Mouse (Mus musculus) gastrocnemius, adult 18-20 months (tissue): ENCODE results near the gene Srprb. TPM values are rescaled to one million over a fixed set of nuclear protein-coding genes. Genes with fewer than 3 reads are reported as not detected.
A peak's percentile ranks its signal among the peaks of the same experiment; 100 is the strongest.
"Not testable (repeated sequence)": the region's sequence is repeated elsewhere in the genome, so short reads cannot be mapped to it uniquely, and the experiment has no call there.

Source experiments
- DNase-seq: peaks from one replicate; pipeline ENCODE4 v3.0.0; 2021; ENCODE audit warnings: low spot score
- total RNA-seq, 2 experiments: library from RNA; stranded (reverse); gene quantifications; 2 replicates each; pipeline ENCODE4 v1.2.3; 2021

Gene Srprb
- total RNA-seq, 2 experiments from 2014 or later: 16.2 to 17.2 TPM

GRCm38 (mm10) chr9:103212654-103213420 lies 10.9 kb upstream of the Srprb start:
- DNase-seq: no peak

- DNase-seq: no peak
Measured at GRCm38 (mm10) chr9:103208802-103209423, 7.0 kb upstream of the Srprb start.

GRCm38 (mm10) chr9:103207846-103208245 lies 5.9 kb upstream of the Srprb start:
- DNase-seq: peak; percentile 59

- DNase-seq: no peak
Measured at GRCm38 (mm10) chr9:103205786-103206185, 3.8 kb upstream of the Srprb start.

GRCm38 (mm10) chr9:103188416-103188815 lies 13.5 kb downstream of the Srprb start:
- DNase-seq: no peak

GRCm38 (mm10) chr9:103186747-103187146 lies 15.2 kb downstream of the Srprb start:
- DNase-seq: no peak

- no peak for DNase-seq
Measured at GRCm38 (mm10) chr9:103185946-103186345, 16.0 kb downstream of the Srprb start.

GRCm38 (mm10) chr9:103184855-103185254 lies 17.1 kb downstream of the Srprb start:
- DNase-seq: no peak

- no peak for DNase-seq
Measured at GRCm38 (mm10) chr9:103181886-103182285, 20.1 kb downstream of the Srprb start.

- peak; percentile 73 for DNase-seq
Measured at GRCm38 (mm10) chr9:103180807-103181565, 21.0 kb downstream of the Srprb start.

GRCm38 (mm10) chr9:103180303-103180702 lies 21.6 kb downstream of the Srprb start:
- DNase-seq: peak; percentile 68

GRCm38 (mm10) chr9:103175692-103176091 lies 26.2 kb downstream of the Srprb start:
- DNase-seq: no peak

GRCm38 (mm10) chr9:103174771-103175519 lies 27.0 kb downstream of the Srprb start:
- DNase-seq: no peak

- DNase-seq: no peak
Measured at GRCm38 (mm10) chr9:103168771-103169170, 33.2 kb downstream of the Srprb start.

- DNase-seq: no peak
Measured at GRCm38 (mm10) chr9:103168046-103168445, 33.9 kb downstream of the Srprb start.

- DNase-seq: no peak
Measured at GRCm38 (mm10) chr9:103163806-103164205, 38.1 kb downstream of the Srprb start.

GRCm38 (mm10) chr9:103155158-103155557 lies 46.8 kb downstream of the Srprb start:
- DNase-seq: not testable (repeated sequence)

GRCm38 (mm10) chr9:103154568-103154967 lies 47.4 kb downstream of the Srprb start:
- DNase-seq: no peak

- no peak for DNase-seq
Measured at GRCm38 (mm10) chr9:103153286-103153685, 48.7 kb downstream of the Srprb start.

- no peak for DNase-seq
Measured at GRCm38 (mm10) chr9:103149074-103149799, 52.7 kb downstream of the Srprb start.

- DNase-seq: no peak
Measured at GRCm38 (mm10) chr9:103147103-103147502, 54.8 kb downstream of the Srprb start.
